Mouse (Mus musculus): ENCODE measurements around the gene Dok4. TPM values are rescaled to one million over a fixed set of nuclear protein-coding genes. Genes with fewer than 3 reads are reported as not detected.

Gene Dok4
- polyA plus RNA-seq, 1 experiment from 2014 or later: 19.3 TPM

DNA sequence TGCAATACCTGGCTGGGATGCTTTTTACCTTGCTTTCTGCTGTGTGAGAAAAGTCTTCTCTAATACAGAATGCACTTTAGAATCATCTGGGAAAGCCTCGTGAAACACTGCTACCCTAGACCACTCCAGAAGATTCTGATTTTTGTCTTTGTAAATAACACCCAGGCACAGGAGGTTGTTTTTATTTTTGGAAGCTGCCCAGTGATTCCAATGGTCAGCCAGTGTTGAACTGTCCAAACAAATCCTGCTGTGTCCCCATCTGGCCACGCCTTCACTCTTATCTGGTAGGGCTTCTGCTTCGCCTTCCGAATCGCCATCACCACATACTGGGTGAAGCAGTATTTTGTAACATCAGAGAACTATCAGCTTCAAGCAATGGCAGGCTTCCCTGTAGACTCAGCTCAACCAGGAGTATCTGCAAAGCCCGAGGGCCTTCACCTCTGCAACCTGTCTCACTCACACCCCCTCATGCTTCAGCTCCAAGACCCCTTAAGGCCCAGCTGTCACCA is 56.4 kb downstream of the Dok4 start:
- ATAC-seq (ENCODE audit: low FRiP score, low TSS enrichment) (no peak), DNase-seq (ENCODE audit: low spot score) (no peak)
- 69% methylated on average over 6 of the region's 6 CpGs for WGBS

DNA sequence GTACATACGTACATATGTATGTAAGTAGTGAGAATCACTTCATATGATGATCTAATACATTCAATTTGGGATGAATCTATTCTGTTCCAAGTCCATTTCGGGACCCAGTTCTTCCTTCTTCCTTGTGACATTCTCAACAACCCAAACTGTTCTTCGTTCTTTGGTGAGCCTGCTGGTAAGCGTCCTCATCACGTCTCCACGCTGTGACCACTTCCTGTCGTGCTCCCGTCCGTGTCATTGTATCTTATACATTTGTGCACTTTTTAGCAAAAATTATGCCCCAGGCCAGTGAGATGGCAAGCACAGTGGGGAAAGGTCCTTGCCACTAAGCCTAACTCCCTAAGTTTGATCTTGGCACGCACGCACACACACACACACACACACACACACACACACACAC is 58.2 kb downstream of the Dok4 start:
- TF ChIP-seq EP300 (optimal IDR thresholded peaks at IDR 0.05) (no peak), CTCF (IDR thresholded peaks at IDR 0.05; ENCODE audit: low read depth) (no peak)
- no peak overlapping the region for H3K27ac ChIP-seq (replicated peaks)

More for the DNA sequence above, 56.4 kb downstream of the Dok4 start:
- Histone ChIP-seq H3K27me3 (ENCODE audit: control insufficient read depth, insufficient read depth, low read length) (no peaks in the 10 kb centered on the region), H3K4me2 (replicated peaks; ENCODE audit: low read depth) (no peak overlapping the region), H3K27ac (replicated peaks) (no peak overlapping the region), H3K36me3 (ENCODE audit: control insufficient read depth, insufficient read depth, low read length) (peaks cover 7% of the 10 kb centered on the region; the same call in 1 of the 2 replicates), H3K4me3 (ENCODE audit: low read depth, low read length) (no peak overlapping the region), H3K9ac (ENCODE audit: low read length) (no peak overlapping the region), H3K4me1 (replicated peaks; ENCODE audit: control insufficient read depth, insufficient read depth) (no peaks in the 10 kb centered on the region), H3K9me3 (ENCODE audit: control insufficient read depth, low read length) (no peaks in the 10 kb centered on the region)
- no peak for TF ChIP-seq CTCF (IDR thresholded peaks at IDR 0.05; ENCODE audit: low read depth)
- no peak for TF ChIP-seq EP300 (optimal IDR thresholded peaks at IDR 0.05)

DNA sequence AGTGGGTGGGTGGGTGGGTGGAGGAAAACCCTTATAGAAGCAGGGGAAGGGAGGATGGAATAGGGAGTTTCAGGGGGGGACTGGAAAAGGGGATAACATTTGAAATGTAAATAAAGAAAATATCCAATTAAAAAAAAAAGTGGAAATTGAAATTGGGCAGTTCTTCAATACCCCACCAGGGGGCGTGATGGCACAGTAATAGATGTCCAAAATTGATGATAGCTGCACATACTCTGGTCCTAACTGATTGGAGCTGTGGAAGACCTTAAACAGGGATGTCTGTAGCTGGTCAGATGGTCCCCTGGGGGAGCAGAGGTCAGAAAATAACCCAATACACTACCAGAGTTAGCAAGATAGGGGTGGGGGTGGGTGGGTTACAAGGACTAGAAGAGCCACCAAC is 61.6 kb downstream of the Dok4 start:
- Histone ChIP-seq H3K4me2 (replicated peaks; ENCODE audit: low read depth) (no peak overlapping the region), H3K27ac (replicated peaks) (no peak overlapping the region), H3K9ac (ENCODE audit: low read length) (no peak overlapping the region), H3K27me3 (ENCODE audit: control insufficient read depth, insufficient read depth, low read length) (no peaks in the 10 kb centered on the region), H3K4me3 (ENCODE audit: low read depth, low read length) (no peak overlapping the region), H3K4me1 (replicated peaks; ENCODE audit: control insufficient read depth, insufficient read depth) (no peaks in the 10 kb centered on the region), H3K9me3 (ENCODE audit: control insufficient read depth, low read length) (no peaks in the 10 kb centered on the region), H3K36me3 (ENCODE audit: control insufficient read depth, insufficient read depth, low read length) (no peaks in the 10 kb centered on the region)
- ATAC-seq (ENCODE audit: low FRiP score, low TSS enrichment) (no peak), DNase-seq (ENCODE audit: low spot score) (no peak)
- TF ChIP-seq CTCF (IDR thresholded peaks at IDR 0.05; ENCODE audit: low read depth) (peak; percentile 75), EP300 (optimal IDR thresholded peaks at IDR 0.05) (no peak)
- WGBS: 0% methylated on average over 1 of the region's 1 CpGs

More for the DNA sequence above, 58.2 kb downstream of the Dok4 start:
- peaks cover 2% of the 10 kb centered on the region; the same call in 1 of the 2 replicates for H3K36me3 ChIP-seq (ENCODE audit: control insufficient read depth, insufficient read depth, low read length)
- no peak overlapping the region for H3K9ac ChIP-seq (ENCODE audit: low read length)
- H3K4me2 ChIP-seq (replicated peaks; ENCODE audit: low read depth): no peak overlapping the region
- no peaks in the 10 kb centered on the region for H3K9me3 ChIP-seq (ENCODE audit: control insufficient read depth, low read length)
- no peaks in the 10 kb centered on the region for H3K4me1 ChIP-seq (replicated peaks; ENCODE audit: control insufficient read depth, insufficient read depth)
- ATAC-seq (ENCODE audit: low FRiP score, low TSS enrichment): no peak
- DNase-seq (ENCODE audit: low spot score): no peak
- 85% methylated on average over 11 of the region's 11 CpGs for WGBS
- H3K4me3 ChIP-seq (ENCODE audit: low read depth, low read length): no peak overlapping the region
- no peaks in the 10 kb centered on the region for H3K27me3 ChIP-seq (ENCODE audit: control insufficient read depth, insufficient read depth, low read length)

Other genes with a start within 250 kb of the Dok4 start
- gene Arl2bp, start 209.7 kb downstream of the Dok4 start, polyA plus RNA-seq (2015; fragmentation: Nextera tagmentation; extraction: Ambion mirVana): 91.2 and 94.2 TPM in 2 replicates
- 164 and 188 TPM in 2 replicates for gene Pllp, start 180.1 kb downstream of the Dok4 start, polyA plus RNA-seq (2015; fragmentation: Nextera tagmentation; extraction: Ambion mirVana)
- 0.06 TPM in 1 of 2 replicates, not detected in the other for gene Ccl22, start 130.7 kb downstream of the Dok4 start, polyA plus RNA-seq (2015; fragmentation: Nextera tagmentation; extraction: Ambion mirVana)
- 18.0 and 21.9 TPM in 2 replicates for gene Cx3cl1, start 104.3 kb downstream of the Dok4 start, polyA plus RNA-seq (2015; fragmentation: Nextera tagmentation; extraction: Ambion mirVana)
- 0.42 and 0.55 TPM in 2 replicates for gene Ccl17, start 65.9 kb downstream of the Dok4 start, polyA plus RNA-seq (2015; fragmentation: Nextera tagmentation; extraction: Ambion mirVana)
- gene Coq9, start 38.0 kb downstream of the Dok4 start, polyA plus RNA-seq (2015; fragmentation: Nextera tagmentation; extraction: Ambion mirVana): 62.3 and 66.7 TPM in 2 replicates
- 58.8 and 61.7 TPM in 2 replicates for gene Ciapin1, start 38.0 kb downstream of the Dok4 start, polyA plus RNA-seq (2015; fragmentation: Nextera tagmentation; extraction: Ambion mirVana)
- 70.4 and 72.7 TPM in 2 replicates for gene Polr2c, start 18.9 kb downstream of the Dok4 start, polyA plus RNA-seq (2015; fragmentation: Nextera tagmentation; extraction: Ambion mirVana)
- gene Ccdc102a, start 41.8 kb upstream of the Dok4 start, polyA plus RNA-seq (2015; fragmentation: Nextera tagmentation; extraction: Ambion mirVana): 12.0 and 12.7 TPM in 2 replicates
- gene Adgrg5, start 47.4 kb upstream of the Dok4 start, polyA plus RNA-seq (2015; fragmentation: Nextera tagmentation; extraction: Ambion mirVana): 0.15 and 0.27 TPM in 2 replicates
- 42.4 and 50.9 TPM in 2 replicates for gene Adgrg1, start 98.4 kb upstream of the Dok4 start, polyA plus RNA-seq (2015; fragmentation: Nextera tagmentation; extraction: Ambion mirVana)
- gene Adgrg3, start 141.4 kb upstream of the Dok4 start, polyA plus RNA-seq (2015; fragmentation: Nextera tagmentation; extraction: Ambion mirVana): 0.61 and 0.92 TPM in 2 replicates
- gene Drc7, start 178.8 kb upstream of the Dok4 start, polyA plus RNA-seq (2015; fragmentation: Nextera tagmentation; extraction: Ambion mirVana): 0.04 TPM in 1 of 2 replicates, not detected in the other
- gene Katnb1, start 204.9 kb upstream of the Dok4 start, polyA plus RNA-seq (2015; fragmentation: Nextera tagmentation; extraction: Ambion mirVana): 11.6 and 12.4 TPM in 2 replicates

All from stomach, postnatal 0 days (tissue).